Mouse (Mus musculus) T-helper 2 cell (primary cell): ENCODE data around the gene Calcoco1.
"Not testable (repeated sequence)": the region's sequence is repeated elsewhere in the genome, so short reads cannot be mapped to it uniquely, and the experiment has no call there.

ENCODE experiments used
- in situ Hi-C: fragments of 300-600 bp; cut with MboI, MseI; formaldehyde crosslinking; loops from one replicate; pipeline ENCODE4 v1.15.1; 2025; ENCODE audit warnings: high pct_unique_total_duplicates

Calcoco1 gene

GRCm38 (mm10) chr15:102692991-102693411 is 29.0 kb downstream of the Calcoco1 start:
- in situ Hi-C loops, result no loop called here

- in situ Hi-C loops, result no loop called here
Measured at GRCm38 (mm10) chr15:102692321-102692804, 29.6 kb downstream of the Calcoco1 start.

GRCm38 (mm10) chr15:102685791-102686190 is 36.2 kb downstream of the Calcoco1 start:
- in situ Hi-C loops, result no loop called here

GRCm38 (mm10) chr15:102683670-102684069 is 38.3 kb downstream of the Calcoco1 start:
- in situ Hi-C loops, result no loop called here

- in situ Hi-C loops, result no loop called here
Measured at GRCm38 (mm10) chr15:102676345-102676744, 45.6 kb downstream of the Calcoco1 start.

- in situ Hi-C loops, result no loop called here
Measured at GRCm38 (mm10) chr15:102673548-102673947, 48.4 kb downstream of the Calcoco1 start.

GRCm38 (mm10) chr15:102672215-102673071 is 49.5 kb downstream of the Calcoco1 start, which contains the start of gene Atp5g2:
Atp5g2 (minus strand) TSS chr15:102672352.
- in situ Hi-C loops, result no loop called here

GRCm38 (mm10) chr15:102671721-102672214 is 50.2 kb downstream of the Calcoco1 start:
- in situ Hi-C loops, result no loop called here

GRCm38 (mm10) chr15:102670767-102671575 is 51.0 kb downstream of the Calcoco1 start:
- in situ Hi-C loops, result no loop called here

GRCm38 (mm10) chr15:102670281-102670680 is 51.7 kb downstream of the Calcoco1 start:
- in situ Hi-C loops, result no loop called here

- in situ Hi-C loops, result no loop called here
Measured at GRCm38 (mm10) chr15:102669571-102669970, 52.4 kb downstream of the Calcoco1 start.

- in situ Hi-C loops, result no loop called here
Measured at GRCm38 (mm10) chr15:102665494-102665893, 56.5 kb downstream of the Calcoco1 start.

GRCm38 (mm10) chr15:102663825-102664224 is 58.2 kb downstream of the Calcoco1 start:
- in situ Hi-C loops, result no loop called here

GRCm38 (mm10) chr15:102662601-102663000 is 59.4 kb downstream of the Calcoco1 start:
- in situ Hi-C loops, result not testable (repeated sequence)

- in situ Hi-C loops, result no loop called here
Measured at GRCm38 (mm10) chr15:102657926-102658381, 64.0 kb downstream of the Calcoco1 start.
